Mouse (Mus musculus): ENCODE data around the gene Mpp6. TPM values are rescaled to one million over a fixed set of nuclear protein-coding genes. Genes with fewer than 3 reads are reported as not detected.
A peak's percentile ranks its signal among the peaks of the same experiment; 100 is the strongest.

Mpp6 gene
- polyA plus RNA-seq, 1 experiment, result 77.8 TPM

DNA sequence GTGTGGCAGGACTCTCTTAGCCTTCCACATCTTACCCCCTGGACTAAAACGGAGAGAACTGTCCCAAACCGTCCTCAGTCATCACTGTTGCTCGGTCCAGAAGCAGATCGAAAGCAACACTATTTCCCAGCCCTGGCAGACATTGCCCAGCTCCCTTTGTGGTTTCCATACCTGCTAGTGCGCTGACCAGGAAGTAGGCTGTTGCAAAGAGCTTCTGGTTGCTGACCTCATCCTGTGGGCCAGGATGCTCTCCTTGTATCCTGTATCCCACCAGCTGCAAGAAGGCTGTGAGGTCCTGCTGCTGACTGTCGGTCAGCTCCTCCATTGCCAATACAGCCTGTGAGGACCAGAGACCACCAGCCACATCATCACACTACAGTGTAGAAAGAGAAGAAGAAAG lies 109.0 kb downstream of the Mpp6 start:
- Histone ChIP-seq H3K4me3 (ENCODE audit: low read depth, low read length) (no peak overlapping the region), H3K4me1 (ENCODE audit: control insufficient read depth, insufficient read depth, low read length) (no peaks in the 10 kb centered on the region), H3K27ac (ENCODE audit: insufficient read depth, low read length) (no peak overlapping the region), H3K9me3 (replicated peaks; ENCODE audit: control insufficient read depth, insufficient read depth, low read length, poor library complexity, severe bottlenecking) (no peaks in the 10 kb centered on the region), H3K9ac (ENCODE audit: low read depth, poor library complexity, severe bottlenecking) (no peak overlapping the region), H3K36me3 (ENCODE audit: control insufficient read depth, insufficient read depth, low read length, poor library complexity, severe bottlenecking) (no peaks in the 10 kb centered on the region), H3K27me3 (ENCODE audit: control insufficient read depth, insufficient read depth, low read length, poor library complexity, severe bottlenecking) (no peaks in the 10 kb centered on the region)
- TF ChIP-seq POLR2A (IDR thresholded peaks at IDR 0.05; ENCODE audit: insufficient read depth, low read length), result no peak
- no peak for TF ChIP-seq EP300 (IDR thresholded peaks at IDR 0.05; ENCODE audit: insufficient read depth, low read depth, low read length)
- TF ChIP-seq CTCF (IDR thresholded peaks at IDR 0.05; ENCODE audit: low read depth, low read length), result no peak

DNA sequence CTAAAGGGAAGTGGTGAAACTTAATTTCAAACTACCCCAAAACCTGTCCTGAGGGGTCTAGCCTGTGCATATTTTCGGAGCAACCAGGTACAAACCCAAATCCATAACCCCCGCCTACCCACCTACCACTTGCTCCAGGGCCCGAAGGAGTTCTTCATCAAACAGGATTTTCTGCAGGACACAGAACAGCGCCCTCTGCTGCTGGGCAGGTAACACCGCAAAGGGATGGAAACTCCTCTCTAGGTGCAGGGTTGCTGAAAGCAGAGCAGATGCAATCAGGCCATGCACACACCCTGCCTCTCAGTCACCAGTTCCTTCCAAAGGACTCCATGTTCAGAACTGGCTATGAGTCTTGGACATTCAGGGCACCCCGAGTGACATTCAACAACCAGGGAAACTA lies 110.8 kb downstream of the Mpp6 start:
- H3K4me3 ChIP-seq (ENCODE audit: low read depth, low read length), result no peak overlapping the region
- H3K9me3 ChIP-seq (replicated peaks; ENCODE audit: control insufficient read depth, insufficient read depth, low read length, poor library complexity, severe bottlenecking), result no peaks in the 10 kb centered on the region; the same call in 1 of the 2 replicates
- H3K4me1 ChIP-seq (ENCODE audit: control insufficient read depth, insufficient read depth, low read length), result no peaks in the 10 kb centered on the region
- H3K36me3 ChIP-seq (ENCODE audit: control insufficient read depth, insufficient read depth, low read length, poor library complexity, severe bottlenecking), result no peaks in the 10 kb centered on the region
- no peak overlapping the region for H3K9ac ChIP-seq (ENCODE audit: low read depth, poor library complexity, severe bottlenecking)
- TF ChIP-seq CTCF (IDR thresholded peaks at IDR 0.05; ENCODE audit: low read depth, low read length) (peak; percentile 91), POLR2A (IDR thresholded peaks at IDR 0.05; ENCODE audit: insufficient read depth, low read length) (no peak)
- no peak overlapping the region for H3K27ac ChIP-seq (ENCODE audit: insufficient read depth, low read length)
- H3K27me3 ChIP-seq (ENCODE audit: control insufficient read depth, insufficient read depth, low read length, poor library complexity, severe bottlenecking), result no peaks in the 10 kb centered on the region

DNA sequence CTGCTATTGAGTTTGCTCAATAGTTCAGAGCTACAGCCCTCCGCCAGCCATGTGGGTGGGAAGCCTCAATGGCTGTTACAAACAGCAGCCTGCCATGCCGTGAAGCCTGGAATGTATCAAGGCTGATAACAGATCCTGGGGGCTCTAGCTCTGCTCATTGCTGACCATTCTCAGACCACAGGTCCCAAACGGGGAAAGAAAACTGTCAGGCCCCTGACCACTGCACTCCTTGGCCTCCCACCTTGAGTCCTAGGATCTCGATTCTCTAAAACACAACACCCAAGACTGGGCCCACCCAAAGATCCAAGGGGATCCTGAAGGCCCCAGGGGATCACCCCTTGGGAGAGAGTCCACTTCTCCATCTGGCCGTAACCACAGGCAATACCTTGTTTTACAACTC lies 112.3 kb downstream of the Mpp6 start:
- Histone ChIP-seq H3K9ac (ENCODE audit: low read depth, poor library complexity, severe bottlenecking) (no peak overlapping the region), H3K4me1 (ENCODE audit: control insufficient read depth, insufficient read depth, low read length) (no peaks in the 10 kb centered on the region), H3K36me3 (ENCODE audit: control insufficient read depth, insufficient read depth, low read length, poor library complexity, severe bottlenecking) (no peaks in the 10 kb centered on the region), H3K27me3 (ENCODE audit: control insufficient read depth, insufficient read depth, low read length, poor library complexity, severe bottlenecking) (no peaks in the 10 kb centered on the region), H3K27ac (ENCODE audit: insufficient read depth, low read length) (no peak overlapping the region), H3K9me3 (replicated peaks; ENCODE audit: control insufficient read depth, insufficient read depth, low read length, poor library complexity, severe bottlenecking) (no peaks in the 10 kb centered on the region; the same call in 1 of the 2 replicates), H3K4me3 (ENCODE audit: low read depth, low read length) (no peak overlapping the region)
- TF ChIP-seq CTCF (IDR thresholded peaks at IDR 0.05; ENCODE audit: low read depth, low read length), result no peak
- TF ChIP-seq EP300 (IDR thresholded peaks at IDR 0.05; ENCODE audit: insufficient read depth, low read depth, low read length), result no peak
- no peak for TF ChIP-seq POLR2A (IDR thresholded peaks at IDR 0.05; ENCODE audit: insufficient read depth, low read length)

DNA sequence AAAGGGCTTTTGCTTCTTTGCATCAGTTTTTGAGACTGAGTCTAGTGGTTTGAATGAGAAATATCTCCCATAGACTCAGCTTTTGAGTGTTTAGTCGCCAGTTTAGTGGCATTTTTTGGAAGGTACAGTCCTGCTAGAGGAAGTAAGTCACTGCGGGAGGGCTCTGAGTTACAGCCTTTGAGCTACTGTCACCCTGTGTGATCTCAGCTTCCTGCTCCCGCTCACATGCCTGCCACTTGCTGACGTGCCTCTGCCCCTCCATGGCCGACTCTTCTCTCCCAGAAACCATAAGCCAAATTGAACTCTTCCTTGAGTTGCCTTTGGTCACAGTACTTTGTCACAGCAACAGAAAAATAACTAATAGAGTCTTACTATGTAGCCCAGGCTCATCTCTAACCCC lies 112.9 kb downstream of the Mpp6 start:
- no peaks in the 10 kb centered on the region; the same call in 1 of the 2 replicates for H3K9me3 ChIP-seq (replicated peaks; ENCODE audit: control insufficient read depth, insufficient read depth, low read length, poor library complexity, severe bottlenecking)
- no peak overlapping the region for H3K27ac ChIP-seq (ENCODE audit: insufficient read depth, low read length)
- no peaks in the 10 kb centered on the region for H3K4me1 ChIP-seq (ENCODE audit: control insufficient read depth, insufficient read depth, low read length)
- no peaks in the 10 kb centered on the region for H3K36me3 ChIP-seq (ENCODE audit: control insufficient read depth, insufficient read depth, low read length, poor library complexity, severe bottlenecking)
- H3K27me3 ChIP-seq (ENCODE audit: control insufficient read depth, insufficient read depth, low read length, poor library complexity, severe bottlenecking), result no peaks in the 10 kb centered on the region
- H3K4me3 ChIP-seq (ENCODE audit: low read depth, low read length), result no peak overlapping the region
- H3K9ac ChIP-seq (ENCODE audit: low read depth, poor library complexity, severe bottlenecking), result no peak overlapping the region
- TF ChIP-seq EP300 (IDR thresholded peaks at IDR 0.05; ENCODE audit: insufficient read depth, low read depth, low read length), result no peak
- no peak for TF ChIP-seq CTCF (IDR thresholded peaks at IDR 0.05; ENCODE audit: low read depth, low read length)
- no peak for TF ChIP-seq POLR2A (IDR thresholded peaks at IDR 0.05; ENCODE audit: insufficient read depth, low read length)

DNA sequence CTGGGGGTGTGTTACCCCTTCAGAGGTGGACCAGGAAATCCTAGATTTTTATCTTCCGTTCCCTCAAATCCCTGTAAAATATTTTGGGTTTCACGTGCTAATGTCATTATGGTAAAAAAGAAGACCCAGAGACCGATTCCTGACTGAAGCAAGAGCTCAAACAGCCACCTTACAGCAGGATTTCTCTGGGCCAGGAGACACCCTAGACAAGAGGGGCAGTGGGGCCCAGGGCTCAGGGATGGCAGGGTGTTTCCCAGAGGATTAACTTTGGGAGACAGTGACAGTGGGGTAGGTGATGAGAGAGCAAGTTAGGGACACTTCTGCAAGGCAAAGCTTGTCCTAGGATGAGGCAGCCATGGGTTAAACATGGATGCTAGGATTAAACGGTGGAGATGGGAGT lies 113.6 kb downstream of the Mpp6 start:
- H3K36me3 ChIP-seq (ENCODE audit: control insufficient read depth, insufficient read depth, low read length, poor library complexity, severe bottlenecking), result no peaks in the 10 kb centered on the region
- H3K9ac ChIP-seq (ENCODE audit: low read depth, poor library complexity, severe bottlenecking), result no peak overlapping the region
- TF ChIP-seq POLR2A (IDR thresholded peaks at IDR 0.05; ENCODE audit: insufficient read depth, low read length) (no peak), CTCF (IDR thresholded peaks at IDR 0.05; ENCODE audit: low read depth, low read length) (no peak), EP300 (IDR thresholded peaks at IDR 0.05; ENCODE audit: insufficient read depth, low read depth, low read length) (no peak)
- H3K4me1 ChIP-seq (ENCODE audit: control insufficient read depth, insufficient read depth, low read length), result no peaks in the 10 kb centered on the region
- H3K27me3 ChIP-seq (ENCODE audit: control insufficient read depth, insufficient read depth, low read length, poor library complexity, severe bottlenecking), result no peaks in the 10 kb centered on the region
- no peak overlapping the region for H3K27ac ChIP-seq (ENCODE audit: insufficient read depth, low read length)
- H3K4me3 ChIP-seq (ENCODE audit: low read depth, low read length), result no peak overlapping the region
- H3K9me3 ChIP-seq (replicated peaks; ENCODE audit: control insufficient read depth, insufficient read depth, low read length, poor library complexity, severe bottlenecking), result no peaks in the 10 kb centered on the region; the same call in 1 of the 2 replicates

DNA sequence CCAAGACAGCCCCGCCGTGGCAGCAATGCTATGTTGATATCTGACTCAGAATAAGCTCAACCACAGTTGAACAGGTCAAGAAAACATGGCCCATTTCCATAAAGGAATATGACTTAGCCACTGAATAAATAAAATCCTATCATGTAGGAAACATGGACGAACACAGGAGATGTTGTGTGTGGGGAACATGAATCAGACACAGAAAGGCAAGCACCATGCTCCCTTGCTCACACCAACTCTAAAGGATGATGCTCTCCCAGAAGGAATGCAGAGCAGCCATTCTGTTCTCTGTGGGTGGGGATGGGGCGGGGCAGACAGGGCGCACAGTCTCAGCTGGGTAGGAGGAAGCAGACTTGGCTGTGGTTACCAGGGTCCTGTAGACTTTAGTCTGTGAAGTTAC lies 115.2 kb downstream of the Mpp6 start:
- no peak overlapping the region for H3K4me3 ChIP-seq (ENCODE audit: low read depth, low read length)
- H3K36me3 ChIP-seq (ENCODE audit: control insufficient read depth, insufficient read depth, low read length, poor library complexity, severe bottlenecking), result no peaks in the 10 kb centered on the region
- no peaks in the 10 kb centered on the region for H3K4me1 ChIP-seq (ENCODE audit: control insufficient read depth, insufficient read depth, low read length)
- no peaks in the 10 kb centered on the region; the same call in 1 of the 2 replicates for H3K9me3 ChIP-seq (replicated peaks; ENCODE audit: control insufficient read depth, insufficient read depth, low read length, poor library complexity, severe bottlenecking)
- H3K27me3 ChIP-seq (ENCODE audit: control insufficient read depth, insufficient read depth, low read length, poor library complexity, severe bottlenecking), result no peaks in the 10 kb centered on the region
- no peak overlapping the region for H3K9ac ChIP-seq (ENCODE audit: low read depth, poor library complexity, severe bottlenecking)
- TF ChIP-seq CTCF (IDR thresholded peaks at IDR 0.05; ENCODE audit: low read depth, low read length) (no peak), EP300 (IDR thresholded peaks at IDR 0.05; ENCODE audit: insufficient read depth, low read depth, low read length) (no peak), POLR2A (IDR thresholded peaks at IDR 0.05; ENCODE audit: insufficient read depth, low read length) (no peak)
- no peak overlapping the region for H3K27ac ChIP-seq (ENCODE audit: insufficient read depth, low read length)
